Mouse (Mus musculus) urinary bladder, adult 2 months (tissue): ENCODE measurements around the gene Fbxo6. TPM values are rescaled to one million over a fixed set of nuclear protein-coding genes. Genes with fewer than 3 reads are reported as not detected.
"Not testable (repeated sequence)": the region's sequence is repeated elsewhere in the genome, so short reads cannot be mapped to it uniquely, and the experiment has no call there.

Experiments
- DNase-seq: peaks from one replicate; pipeline ENCODE4 v3.0.0; 2022; ENCODE audit warnings: low spot score
- polyA plus RNA-seq: library from polyadenylated mRNA; depleted of rRNA; stranded (reverse); fragments of >200 nt; gene quantifications from 2 replicates; pipeline ENCODE4 v1.2.3, GENCODE M21; 2012; rRNA removed

Gene Fbxo6
- 66.4 and 70.1 TPM in 2 replicates for polyA plus RNA-seq

DNA sequence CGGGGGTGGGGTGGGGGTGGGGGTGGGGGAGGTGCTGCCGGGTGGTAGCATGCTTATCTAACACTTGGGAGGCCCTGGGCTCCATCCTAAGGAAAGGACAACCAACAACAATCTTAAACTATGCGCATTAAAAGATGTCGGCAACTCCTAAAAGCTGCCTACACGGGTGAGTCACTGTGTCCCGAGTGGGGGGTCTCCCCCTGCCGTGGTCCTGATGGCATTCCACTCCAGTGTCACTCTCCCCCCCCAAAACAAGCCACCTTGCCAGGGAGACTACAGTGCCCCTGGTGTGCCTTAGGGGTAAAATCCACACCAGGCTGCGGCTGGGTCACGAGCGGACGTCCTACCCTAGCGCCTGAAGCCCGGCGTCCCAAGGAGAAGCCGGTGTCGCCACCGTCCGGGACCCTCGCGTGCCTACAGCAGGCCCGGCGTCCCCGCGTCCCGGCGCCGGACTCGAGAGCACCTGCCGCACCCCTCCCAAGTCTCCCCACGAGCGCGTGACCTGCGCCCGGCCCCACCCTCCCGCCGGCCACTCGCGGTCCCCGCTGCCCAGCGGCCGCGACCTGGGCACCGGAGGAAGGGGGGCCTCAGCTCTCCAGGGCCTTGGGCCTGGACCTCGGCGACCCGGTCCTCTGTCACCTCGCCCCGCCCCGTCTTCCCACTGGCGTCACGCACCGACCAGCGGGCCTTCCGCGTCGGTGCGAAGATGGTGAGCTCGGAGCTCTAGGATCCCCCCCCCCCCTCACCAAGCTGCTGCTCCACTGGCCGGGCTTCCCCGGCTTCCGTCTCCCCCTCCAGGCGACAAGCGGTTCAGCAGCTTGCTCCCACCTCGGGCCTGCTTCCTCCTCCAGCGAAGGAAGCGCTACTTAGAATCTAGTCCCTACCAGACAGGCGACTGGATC, at the start of gene Fbxo6:
Gene Fbxo6 (minus strand): TSS at position 874 of the 902 bp plus-strand sequence.
- peak; percentile 82 for DNase-seq

DNA sequence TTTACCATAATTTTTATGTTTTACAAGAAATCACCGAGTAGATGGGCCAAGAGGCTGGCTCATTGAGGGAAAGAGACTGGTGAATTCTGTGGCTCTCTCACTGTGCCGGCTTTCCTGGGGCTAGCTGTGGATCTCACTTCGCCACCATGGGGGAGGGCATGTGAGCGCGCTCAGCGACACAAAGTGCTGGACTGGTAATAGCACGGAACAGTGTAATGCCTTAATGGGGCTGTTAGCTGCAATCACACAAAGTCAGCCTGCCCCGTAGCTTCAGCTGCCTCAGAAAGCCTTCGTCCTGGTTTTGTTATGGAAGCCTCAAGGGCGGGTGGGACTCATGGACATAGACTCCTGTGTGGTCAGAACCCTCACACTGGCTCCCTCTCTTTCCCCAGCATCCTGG, 46.8 kb upstream of the Fbxo6 start:
- no peak for DNase-seq

DNA sequence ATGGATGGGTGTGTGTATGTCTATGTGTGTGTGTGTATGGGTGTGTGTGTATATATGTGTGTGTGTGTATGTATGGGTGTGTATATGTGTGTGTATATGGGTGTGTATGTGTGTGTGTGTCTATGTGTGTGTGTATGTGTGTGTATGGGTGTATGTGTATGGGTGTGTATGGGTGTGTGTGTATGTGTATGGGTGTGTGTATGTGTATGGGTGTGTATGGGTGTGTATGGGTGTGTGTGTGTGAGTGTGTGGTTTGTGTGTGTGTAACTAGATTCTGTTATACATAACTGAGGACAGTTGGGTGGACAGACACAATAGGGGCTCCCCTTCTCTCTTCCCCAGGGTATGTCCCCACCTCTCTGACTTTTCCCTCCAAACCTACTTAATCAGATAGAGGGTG, 42.5 kb upstream of the Fbxo6 start:
- DNase-seq: no peak

DNA sequence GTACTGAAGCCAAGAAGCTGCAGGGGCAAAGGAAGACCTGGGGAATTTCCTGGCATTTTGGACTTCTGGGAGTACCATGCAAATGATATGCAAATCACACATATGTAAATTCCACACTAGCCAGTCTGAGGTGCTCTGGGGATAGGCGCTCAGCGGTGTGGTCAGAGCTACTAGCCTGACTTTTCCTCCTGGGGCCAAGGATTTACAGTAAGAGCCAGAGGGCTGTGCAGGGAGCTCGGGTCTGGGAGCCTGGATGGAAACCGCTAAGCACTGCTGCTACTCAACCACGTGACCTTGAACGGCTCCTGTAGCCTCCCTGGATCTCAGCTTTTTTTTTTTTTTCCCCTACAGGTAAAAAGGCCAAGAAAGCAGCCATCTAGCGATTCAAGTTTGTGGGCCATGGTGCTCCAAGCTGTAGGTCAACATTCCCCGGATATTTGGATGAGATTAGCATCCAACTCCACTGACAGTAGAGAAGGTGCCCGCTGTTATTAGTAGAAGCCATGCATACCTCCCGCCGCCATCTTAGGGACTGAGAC, 40.8 kb upstream of the Fbxo6 start:
- DNase-seq: no peak

DNA sequence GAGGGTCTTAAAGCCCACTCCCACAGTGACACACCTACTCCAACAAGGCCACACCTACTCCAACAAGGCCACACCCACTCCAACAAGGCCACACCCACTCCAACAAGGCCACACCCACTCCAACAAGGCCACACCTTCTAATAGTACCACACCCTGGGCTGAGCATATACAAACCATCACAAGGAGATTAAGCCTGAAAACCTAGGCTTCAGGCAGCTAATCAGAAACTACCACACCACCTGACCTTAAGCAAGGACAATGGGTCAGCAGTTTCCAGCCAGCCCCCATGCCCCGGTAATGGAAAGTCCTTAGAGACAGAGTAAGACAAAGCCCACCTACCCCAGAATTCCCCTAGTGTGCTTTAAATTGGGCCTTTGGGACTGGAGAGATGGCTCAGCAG, 36.8 kb upstream of the Fbxo6 start:
- DNase-seq: not testable (repeated sequence)

DNA sequence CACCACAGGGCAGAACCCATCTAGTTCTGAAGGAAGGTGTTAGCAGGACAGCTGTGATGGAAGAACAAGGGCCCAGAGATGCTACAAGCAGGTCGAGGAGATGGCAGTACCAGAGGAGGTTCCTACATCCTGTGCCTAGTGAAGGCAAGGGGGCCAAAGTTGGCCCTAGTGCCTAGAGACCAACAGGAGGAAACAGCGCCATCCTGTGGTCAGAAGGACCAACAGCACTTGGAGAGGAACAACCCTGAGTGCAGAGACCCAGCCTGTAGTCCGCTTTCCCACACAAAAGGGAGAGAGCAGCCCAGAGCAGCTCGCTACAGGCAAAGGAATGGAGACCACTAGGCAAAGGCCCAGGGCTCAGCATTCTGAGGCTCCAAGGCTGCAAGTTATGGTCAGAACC, 33.9 kb upstream of the Fbxo6 start:
- no peak for DNase-seq

DNA sequence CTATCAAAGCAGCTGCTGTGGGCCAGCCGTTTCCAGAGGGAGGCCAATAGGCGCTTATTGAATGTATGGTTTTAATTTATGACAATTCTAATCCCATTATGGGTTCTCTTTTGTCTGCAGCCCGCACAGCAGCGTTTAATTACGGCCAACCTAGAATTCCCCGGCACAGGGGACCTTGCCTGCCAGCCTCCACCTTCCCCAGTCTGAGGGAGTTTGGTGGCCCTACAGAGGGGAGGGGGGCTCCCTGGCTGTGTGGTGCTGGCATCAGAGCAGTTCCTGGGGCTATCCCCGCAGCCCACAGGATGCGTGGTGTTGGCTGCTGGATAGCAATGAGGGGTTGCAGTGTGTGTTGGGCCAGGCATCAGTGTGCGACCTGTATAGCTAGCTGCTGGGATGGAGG, 32.6 kb upstream of the Fbxo6 start:
- DNase-seq: no peak

DNA sequence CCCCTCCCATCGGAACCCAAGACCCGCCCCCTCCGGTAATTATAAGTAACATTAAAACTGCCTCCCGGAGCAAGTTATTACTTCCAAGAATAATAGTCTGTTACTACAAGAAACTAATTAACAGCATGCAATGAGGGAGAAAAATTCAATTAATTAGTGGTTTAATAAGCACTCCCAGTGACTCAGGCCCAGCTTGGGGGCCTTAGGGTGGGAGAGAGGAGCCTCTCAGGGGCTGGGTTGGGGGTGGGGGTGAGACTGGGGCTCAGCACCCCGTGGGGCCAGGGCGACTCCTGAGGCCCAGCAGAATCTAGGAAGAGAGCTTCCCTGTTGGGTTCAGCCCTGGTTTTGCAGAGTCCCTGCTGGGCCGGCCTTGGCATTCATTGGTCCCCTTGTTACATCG, 30.4 kb upstream of the Fbxo6 start:
- DNase-seq: no peak

DNA sequence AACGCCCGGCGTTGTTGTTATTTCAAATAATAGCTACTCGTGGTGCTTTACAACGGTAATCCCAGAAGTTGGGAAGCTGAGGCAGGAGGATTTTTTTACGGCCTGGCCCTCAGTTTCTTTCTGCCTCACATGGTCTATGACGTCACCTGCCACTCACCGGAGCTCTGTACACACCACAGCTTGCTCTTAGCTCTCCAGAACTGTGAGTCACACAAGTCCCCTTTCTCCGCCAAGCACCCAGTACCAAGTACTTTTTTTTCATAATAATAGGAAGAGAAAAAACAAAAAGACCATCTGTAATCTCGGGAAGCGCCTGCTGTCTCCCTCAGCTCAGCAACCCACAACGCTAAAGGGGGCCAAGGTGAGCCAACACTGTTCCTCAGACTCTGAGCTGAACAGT, 29.5 kb upstream of the Fbxo6 start:
- DNase-seq: no peak

DNA sequence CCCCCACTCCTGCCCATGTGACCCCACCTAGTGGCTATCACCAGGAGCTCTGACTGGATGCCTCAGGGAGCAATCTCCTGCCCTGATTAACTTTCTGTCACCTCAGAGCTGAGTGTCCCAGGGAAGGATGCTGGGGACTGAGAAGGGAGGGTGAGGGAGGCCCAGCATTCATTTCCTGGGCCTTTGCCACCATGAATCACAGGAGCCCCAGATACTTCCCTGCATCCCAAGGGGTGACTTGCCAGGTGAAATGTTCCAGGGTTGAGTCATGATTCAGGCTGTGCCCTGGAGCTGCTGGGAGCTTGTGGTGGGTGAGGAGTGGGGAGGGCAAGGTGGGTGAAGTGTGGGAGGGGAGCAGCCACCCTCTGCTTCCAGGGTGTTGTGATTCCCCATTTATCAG, 25.8 kb upstream of the Fbxo6 start:
- DNase-seq: no peak

DNA sequence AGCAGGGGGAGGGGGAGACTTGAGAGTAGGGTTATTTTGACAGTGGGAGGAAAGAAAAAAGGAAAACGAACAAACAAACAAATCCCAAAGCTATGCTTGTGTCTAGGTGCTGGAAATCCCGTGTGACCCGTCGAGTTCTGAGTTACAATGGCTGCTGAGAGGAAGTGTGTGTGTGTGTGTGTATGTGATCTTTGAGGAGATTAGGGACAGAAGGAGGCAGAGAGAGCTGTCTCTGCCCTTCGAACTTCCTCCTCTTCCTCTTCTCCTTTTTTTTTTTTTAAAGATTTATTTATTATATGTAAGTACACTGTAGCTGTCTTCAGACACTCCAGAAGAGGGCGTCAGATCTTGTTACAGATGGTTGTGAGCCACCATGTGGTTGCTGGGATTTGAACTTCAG, 24.7 kb upstream of the Fbxo6 start:
- DNase-seq: not testable (repeated sequence)

DNA sequence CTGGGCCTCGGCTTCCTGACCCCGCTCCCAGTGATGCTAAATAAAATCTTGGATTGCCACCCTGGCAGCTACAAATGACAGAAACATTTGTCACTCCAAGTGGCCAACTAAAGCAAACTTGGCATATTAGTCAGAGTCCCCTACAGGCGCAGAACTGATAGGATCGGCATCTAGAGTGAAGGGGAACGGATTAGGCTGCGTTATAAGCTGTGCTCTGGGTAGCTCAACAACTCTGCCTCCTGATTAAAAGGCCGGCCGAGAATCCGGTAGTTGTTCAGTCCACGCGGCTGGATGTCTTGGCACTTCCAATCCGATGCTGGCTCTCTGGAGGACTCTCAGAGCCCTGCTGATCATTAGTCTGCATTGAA, 22.5 kb upstream of the Fbxo6 start:
- DNase-seq: no peak

DNA sequence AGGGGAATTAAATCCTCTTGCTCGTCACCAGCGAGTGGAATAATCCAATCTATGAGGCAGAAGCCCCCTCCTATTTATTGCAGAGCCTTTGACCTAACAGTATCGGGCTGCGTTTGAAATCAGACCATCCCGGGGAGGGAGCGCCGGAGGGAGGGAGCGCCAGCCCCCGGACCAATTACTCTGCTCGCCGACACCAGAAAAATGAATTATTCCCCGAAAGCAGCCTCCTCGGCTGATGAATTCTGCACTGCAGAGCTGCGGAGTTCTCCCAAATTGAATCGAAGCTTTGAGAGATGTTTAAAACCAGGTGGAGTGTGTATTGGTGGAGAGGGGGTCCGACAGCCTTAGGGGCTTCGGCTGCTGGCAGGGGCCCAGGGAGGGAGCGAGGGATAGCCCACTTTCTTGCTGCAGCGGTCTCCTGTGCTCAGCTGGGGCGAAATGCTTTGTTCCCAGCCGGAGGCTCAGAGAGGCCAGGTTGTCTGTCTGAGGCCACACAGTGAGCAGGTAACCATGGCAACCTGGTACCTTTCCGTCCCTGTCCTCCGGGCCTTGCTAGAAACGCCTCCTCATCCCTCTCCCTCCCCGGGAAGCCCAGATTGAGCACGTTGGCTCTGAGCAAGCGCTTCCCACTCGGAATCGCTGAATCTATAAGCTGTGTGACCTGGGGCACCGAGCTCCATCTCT, 22.0 kb upstream of the Fbxo6 start:
- DNase-seq: no peak

DNA sequence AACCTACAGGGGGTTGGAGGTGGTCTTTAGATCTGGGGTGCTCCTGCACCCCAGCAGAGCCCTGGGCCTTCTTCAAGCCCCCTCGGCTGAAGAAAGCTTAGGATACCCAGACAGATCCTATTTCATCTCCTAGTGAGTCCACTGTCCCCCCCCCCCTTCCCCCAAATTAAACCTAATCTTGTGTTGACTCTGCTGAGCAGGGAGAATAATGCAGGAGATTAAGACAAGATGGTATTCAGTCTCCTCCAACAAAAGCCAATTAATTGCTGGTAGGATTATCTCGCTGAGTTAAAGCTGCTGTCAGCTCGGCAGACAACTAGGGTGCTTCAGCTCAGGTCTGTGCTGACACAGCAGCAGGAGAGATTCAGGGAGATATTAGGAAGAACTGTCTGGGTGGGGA, 19.3 kb upstream of the Fbxo6 start:
- no peak for DNase-seq

DNA sequence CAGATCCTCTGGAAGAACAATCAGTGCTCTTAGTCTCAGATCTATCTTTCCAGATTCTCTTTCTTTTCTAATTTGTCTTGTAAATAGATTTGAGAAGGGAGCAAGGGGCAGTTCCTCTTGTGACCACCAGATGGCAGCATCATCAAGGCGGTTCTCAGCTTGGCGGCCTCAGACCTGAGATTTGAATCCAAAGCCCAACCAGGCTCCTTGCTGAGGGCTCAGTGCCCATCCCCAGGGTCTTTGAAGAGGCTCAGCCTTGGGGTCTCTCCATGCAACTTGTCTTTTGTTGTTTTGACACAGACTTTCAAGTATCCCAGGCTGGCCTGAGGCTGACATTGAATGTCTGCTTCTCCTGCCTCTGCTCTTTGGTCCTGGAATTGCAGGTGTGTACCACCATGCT, 18.9 kb upstream of the Fbxo6 start:
- no peak for DNase-seq

DNA sequence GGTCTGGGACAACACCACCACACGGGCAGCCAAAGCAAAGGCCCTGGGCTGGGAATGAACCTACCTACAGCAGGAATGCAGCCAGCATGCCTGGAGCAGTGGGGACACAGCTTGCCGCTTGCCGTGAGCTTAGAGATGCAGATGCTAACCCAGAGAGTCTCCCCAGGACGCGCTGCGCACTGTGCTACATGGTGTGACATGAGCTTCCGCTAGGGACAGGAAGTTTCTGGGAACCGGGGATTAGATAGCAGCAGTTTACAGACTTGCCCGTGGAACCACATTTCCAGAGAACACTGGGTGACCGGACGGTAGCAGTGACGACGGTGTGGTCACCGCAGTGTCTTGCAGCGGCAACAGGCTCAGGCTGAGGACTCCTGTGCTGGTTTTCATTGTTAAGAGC, 17.6 kb upstream of the Fbxo6 start:
- no peak for DNase-seq

DNA sequence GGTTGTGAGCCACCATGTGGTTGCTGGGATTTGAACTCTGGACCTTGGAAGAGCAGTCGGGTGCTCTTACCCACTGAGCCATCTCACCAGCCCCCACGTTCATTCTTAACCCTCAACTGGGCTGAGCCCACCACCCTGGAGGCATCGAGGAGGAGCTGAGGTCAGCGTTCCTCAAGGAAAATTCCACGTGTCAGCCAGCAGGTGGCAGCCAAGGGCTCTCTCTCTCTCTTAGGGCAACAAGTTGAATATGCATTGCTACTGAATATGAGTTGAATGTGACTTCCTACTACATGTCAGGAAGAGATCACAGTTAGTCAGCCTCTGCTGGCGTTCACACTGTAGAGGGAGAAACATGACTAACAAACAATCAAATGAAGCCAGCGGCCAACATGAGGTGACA, 16.3 kb upstream of the Fbxo6 start:
- no peak for DNase-seq

DNA sequence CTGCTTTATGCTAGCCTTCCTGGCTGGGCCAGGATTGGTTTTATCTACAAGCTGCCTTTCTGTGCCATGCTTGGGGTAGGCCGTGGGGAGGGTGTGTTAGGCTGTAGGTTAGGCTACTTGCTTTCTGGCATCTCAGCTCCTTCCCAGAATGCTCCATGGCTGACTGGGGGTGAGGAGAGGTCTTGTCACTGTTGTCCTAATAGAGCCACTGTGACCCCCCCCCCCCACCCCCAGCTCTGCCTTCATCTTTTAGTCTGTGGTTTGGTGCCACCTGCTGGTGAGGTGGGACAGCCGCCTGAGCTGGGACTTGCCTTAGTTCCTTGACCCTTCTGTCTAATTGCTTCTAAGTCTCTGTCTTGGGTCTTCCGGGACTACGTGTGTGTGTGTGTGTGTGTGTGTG, 15.0 kb upstream of the Fbxo6 start:
- DNase-seq: no peak

DNA sequence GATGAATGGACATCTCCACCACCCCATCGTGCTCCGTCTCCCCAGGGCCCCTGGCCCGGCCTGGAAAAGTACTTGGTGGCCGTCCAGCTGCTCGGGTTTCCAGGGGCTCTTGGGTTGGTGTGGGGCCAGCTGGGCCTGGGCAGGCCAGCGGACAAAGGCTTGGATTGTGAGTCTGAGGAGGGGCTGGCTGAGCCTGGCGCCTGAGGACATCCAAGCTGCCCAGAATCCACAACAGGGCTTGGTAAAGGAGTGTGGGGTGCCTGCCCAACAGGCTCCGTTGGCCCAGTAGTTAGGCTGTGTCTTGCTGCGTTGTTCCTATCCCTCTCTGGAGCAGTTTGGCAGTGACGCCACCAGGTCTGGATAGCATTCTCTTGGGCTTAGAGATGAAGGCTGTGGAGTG, 14.5 kb upstream of the Fbxo6 start:
- no peak for DNase-seq

DNA sequence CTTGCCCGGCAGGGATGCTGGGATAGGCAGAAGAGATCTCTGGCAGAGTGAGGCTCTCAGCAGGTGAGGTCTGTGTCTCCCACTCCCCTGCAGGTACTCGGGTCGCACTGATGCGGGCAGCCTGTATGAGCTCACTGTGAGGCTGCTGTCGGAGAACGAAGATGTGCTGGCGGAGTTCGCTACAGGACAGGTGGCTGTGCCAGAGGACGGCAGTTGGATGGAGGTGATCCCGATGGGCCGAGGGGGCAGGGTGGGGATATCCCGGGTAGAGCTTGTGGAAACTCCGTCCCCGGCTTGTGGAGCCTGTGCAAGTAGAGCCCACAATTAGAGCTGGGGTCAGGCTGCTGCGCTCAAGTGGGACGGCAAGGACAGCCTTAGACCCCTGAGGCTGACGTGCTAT, 13.6 kb upstream of the Fbxo6 start:
- DNase-seq: no peak

DNA sequence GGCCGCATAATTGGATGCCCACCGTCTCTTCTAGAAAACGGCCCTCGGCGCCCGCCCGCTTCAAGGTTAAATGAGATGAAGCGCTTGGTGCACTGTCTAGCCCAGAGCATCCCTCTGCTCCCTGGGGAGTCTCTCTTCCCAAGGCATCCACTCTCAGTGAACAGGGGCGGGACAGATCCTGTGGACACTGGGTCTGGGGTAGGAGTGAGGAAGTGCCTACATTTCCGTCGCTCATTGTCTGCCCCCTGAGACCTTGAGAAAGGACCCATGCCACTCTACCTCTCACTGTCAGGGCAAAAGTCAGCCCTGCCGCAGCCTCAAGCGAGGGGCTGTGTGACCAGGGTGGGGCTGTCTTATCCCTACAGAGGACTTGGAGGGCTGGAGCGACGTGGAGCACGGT, 12.5 kb upstream of the Fbxo6 start:
- no peak for DNase-seq

DNA sequence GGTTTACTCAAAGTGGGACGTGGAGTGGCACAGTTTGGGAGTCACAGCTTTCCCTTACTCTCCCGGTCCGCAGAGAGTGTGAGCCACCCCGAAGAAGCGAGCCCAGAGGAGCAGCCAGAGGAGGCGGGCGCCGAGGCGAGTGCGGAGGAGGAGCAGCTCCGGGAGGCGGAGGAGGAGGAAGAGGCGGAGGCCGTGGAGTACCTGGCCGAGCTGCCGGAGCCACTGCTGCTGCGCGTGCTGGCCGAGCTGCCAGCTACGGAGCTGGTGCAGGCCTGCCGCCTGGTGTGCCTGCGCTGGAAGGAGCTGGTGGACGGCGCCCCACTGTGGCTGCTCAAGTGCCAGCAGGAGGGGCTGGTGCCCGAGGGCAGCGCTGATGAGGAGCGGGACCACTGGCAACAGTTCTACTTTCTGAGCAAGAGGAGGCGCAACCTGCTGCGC, 12.1 kb upstream of the Fbxo6 start:
- peak; percentile 66 for DNase-seq
